Mouse (Mus musculus) urinary bladder, postnatal 36 days (tissue): ENCODE results near the gene Gas6.

Source experiments
- DNase-seq, 2 experiments: peaks; one replicate each; pipeline ENCODE4 v3.0.0; 2022; ENCODE audit warnings: low spot score in 2 of 2, mixed read lengths in 1 of 2

Gene Gas6

GRCm38 (mm10) chr8:13493858-13494631 lies at the start of gene Gas6:
Gene Gas6 (minus strand): TSS chr8:13494490.
- DNase-seq = peak; percentile 42 to 60

- DNase-seq = no peak
Measured at GRCm38 (mm10) chr8:13541526-13541925, 47.2 kb upstream of the Gas6 start.

GRCm38 (mm10) chr8:13540122-13540521 lies 45.8 kb upstream of the Gas6 start:
- no peak for DNase-seq

- peak in 1 of 2 experiments; percentile 67 for DNase-seq
Measured at GRCm38 (mm10) chr8:13538821-13539220, 44.5 kb upstream of the Gas6 start.

- DNase-seq = no peak
Measured at GRCm38 (mm10) chr8:13537102-13537501, 42.8 kb upstream of the Gas6 start.

- no peak for DNase-seq
Measured at GRCm38 (mm10) chr8:13533123-13533522, 38.8 kb upstream of the Gas6 start.

GRCm38 (mm10) chr8:13531602-13532171 lies 37.4 kb upstream of the Gas6 start:
- no peak for DNase-seq

- DNase-seq = peak; percentile 63 to 86
Measured at GRCm38 (mm10) chr8:13530941-13531340, 36.7 kb upstream of the Gas6 start.

- no peak for DNase-seq
Measured at GRCm38 (mm10) chr8:13530401-13530800, 36.1 kb upstream of the Gas6 start.

- DNase-seq = peak; percentile 62 to 83
Measured at GRCm38 (mm10) chr8:13529891-13530316, 35.6 kb upstream of the Gas6 start.

GRCm38 (mm10) chr8:13529011-13529840 lies 34.9 kb upstream of the Gas6 start:
- DNase-seq = peak in 1 of 2 experiments; percentile 31

GRCm38 (mm10) chr8:13521392-13521791 lies 27.1 kb upstream of the Gas6 start:
- no peak for DNase-seq

- DNase-seq = no peak
Measured at GRCm38 (mm10) chr8:13520349-13520748, 26.1 kb upstream of the Gas6 start.

- no peak for DNase-seq
Measured at GRCm38 (mm10) chr8:13519503-13519902, 25.2 kb upstream of the Gas6 start.

- no peak for DNase-seq
Measured at GRCm38 (mm10) chr8:13517284-13517781, 23.0 kb upstream of the Gas6 start.

- DNase-seq = no peak
Measured at GRCm38 (mm10) chr8:13516728-13517127, 22.4 kb upstream of the Gas6 start.

- peak in 1 of 2 experiments; percentile 58 for DNase-seq
Measured at GRCm38 (mm10) chr8:13516011-13516442, 21.7 kb upstream of the Gas6 start.

GRCm38 (mm10) chr8:13513556-13514370 lies 19.5 kb upstream of the Gas6 start:
- DNase-seq = no peak

GRCm38 (mm10) chr8:13512677-13513076 lies 18.4 kb upstream of the Gas6 start:
- no peak for DNase-seq

GRCm38 (mm10) chr8:13512016-13512415 lies 17.7 kb upstream of the Gas6 start:
- no peak for DNase-seq

GRCm38 (mm10) chr8:13507284-13507937 lies 13.1 kb upstream of the Gas6 start:
- no peak for DNase-seq
